Mouse (Mus musculus) testis, adult 2 months (tissue): Measurements from ENCODE around the gene Il20rb. TPM values are rescaled to one million over a fixed set of nuclear protein-coding genes. Genes with fewer than 3 reads are reported as not detected.

Experiments
- H3K27ac ChIP-seq: fragments of 200-500 bp; 2 replicates; pipeline ENCODE4 v1.5.1; 2012; ENCODE audit warnings: low read depth, low read length; ENCODE audit not compliant: control insufficient read depth, insufficient read depth
- H3K27me3 ChIP-seq: fragments of 200-500 bp; 2 replicates; pipeline ENCODE4 v1.6.1; 2012; ENCODE audit warnings: mild to moderate bottlenecking, low read length, moderate library complexity; ENCODE audit not compliant: control insufficient read depth, insufficient read depth
- H3K36me3 ChIP-seq: fragments of 200-500 bp; 2 replicates; pipeline ENCODE4 v1.6.1; 2012; ENCODE audit warnings: mild to moderate bottlenecking, low read length; ENCODE audit not compliant: control insufficient read depth, insufficient read depth
- H3K4me1 ChIP-seq: fragments of 200-500 bp; 2 replicates; pipeline ENCODE4 v1.6.1; 2012; ENCODE audit warnings: low read length; ENCODE audit not compliant: control insufficient read depth, insufficient read depth
- H3K4me3 ChIP-seq: fragments of 200-500 bp; 2 replicates; pipeline ENCODE4 v1.5.1; 2012; ENCODE audit warnings: low read depth, mild to moderate bottlenecking, low read length, moderate library complexity, mixed read lengths; ENCODE audit not compliant: control insufficient read depth
- CTCF ChIP-seq: fragments of 200-500 bp; IDR thresholded peaks from 2 replicates; pipeline ENCODE4 v1.5.1; 2012; ENCODE audit warnings: low read depth, mild to moderate bottlenecking, inconsistent platforms, low read length, moderate library complexity; ENCODE audit not compliant: control insufficient read depth, insufficient read depth, insufficient replicate concordance
- POLR2A ChIP-seq: fragments of 200-500 bp; IDR thresholded peaks from 2 replicates; pipeline ENCODE4 v1.6.1; 2012; ENCODE audit warnings: low read depth, mild to moderate bottlenecking, inconsistent platforms, low read length, moderate library complexity; ENCODE audit not compliant: control insufficient read depth
- polyA plus RNA-seq: library from polyadenylated mRNA; depleted of rRNA; stranded (reverse); fragments of >200 nt; gene quantifications from 2 replicates; pipeline ENCODE4 v1.2.3, GENCODE M21; 2012; rRNA removed

Il20rb gene
- 1.5 and 2.1 TPM in 2 replicates for polyA plus RNA-seq

DNA sequence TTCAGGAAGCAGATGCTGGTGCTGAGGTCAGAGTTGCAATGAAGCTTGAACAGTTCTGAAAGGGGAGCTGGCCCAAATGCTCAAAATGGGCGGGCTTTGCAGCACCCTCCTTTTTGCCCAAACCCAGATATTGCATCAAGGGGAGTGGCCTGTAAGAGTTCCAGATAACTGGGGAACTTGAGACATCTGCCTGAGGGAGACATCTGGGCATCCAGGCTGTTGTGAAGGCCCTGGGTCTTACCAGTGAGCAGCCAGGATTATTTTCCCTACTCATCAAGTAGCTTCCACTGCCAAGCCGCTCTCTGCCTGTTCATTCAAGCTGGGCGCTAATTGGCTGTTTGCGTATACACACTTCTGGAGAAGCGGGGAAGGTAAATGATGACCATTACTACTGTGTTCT is at the start of gene Il20rb:
Gene Il20rb (minus strand): TSS at position 358 of the 400 bp plus-strand sequence.
- H3K4me3 ChIP-seq, result no peak within 1 kb of the TSS
- no peaks in the 10 kb centered on the region for H3K36me3 ChIP-seq
- 0 out of 2 replicates have a peak, but pooled peaks cover 2% of the 10 kb centered on the region for H3K4me1 ChIP-seq
- no peak within 1 kb of the TSS for H3K27ac ChIP-seq
- TF ChIP-seq POLR2A, result no peak
- TF ChIP-seq CTCF, result no peak
- H3K27me3 ChIP-seq, result no peaks in the 10 kb centered on the region

DNA sequence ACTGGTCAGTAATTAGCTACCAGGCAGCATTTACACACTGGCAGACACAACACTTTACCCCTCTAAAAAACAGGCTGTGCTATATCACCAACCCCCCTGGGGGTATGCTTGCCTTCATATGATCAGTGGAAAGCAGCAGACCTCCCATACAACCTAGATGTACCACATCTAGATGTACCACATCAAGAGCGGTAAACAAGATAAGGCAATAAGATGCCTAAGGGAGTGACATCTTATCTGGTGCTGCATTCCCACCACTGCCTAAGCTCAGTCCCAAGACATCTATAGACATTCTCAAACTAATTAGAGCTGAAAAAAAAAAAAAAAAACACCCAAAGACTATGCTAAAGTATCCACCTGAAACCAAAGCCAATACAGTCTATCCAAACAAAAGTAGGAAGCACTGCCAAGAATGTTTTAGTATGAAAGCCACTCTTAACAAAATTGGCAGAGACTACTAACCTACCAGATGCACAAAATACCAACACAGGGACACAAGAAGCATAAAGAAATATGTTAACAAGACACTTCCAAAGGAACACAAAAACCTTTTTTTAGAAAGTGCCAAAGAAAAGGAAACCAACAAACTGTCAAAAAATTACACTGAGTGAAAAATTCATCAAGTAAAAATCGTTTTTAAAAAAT is 49.2 kb upstream of the Il20rb start:
- TF ChIP-seq POLR2A, result no peak

GRCm38 (mm10) chr9:100534686-100535085 is 48.1 kb upstream of the Il20rb start:
- H3K36me3 ChIP-seq, result no peaks in the 10 kb centered on the region
- no peak overlapping the region for H3K27ac ChIP-seq
- no peaks in the 10 kb centered on the region; the same call in none of the 2 replicates for H3K4me1 ChIP-seq
- H3K27me3 ChIP-seq, result no peaks in the 10 kb centered on the region
- H3K4me3 ChIP-seq, result no peak overlapping the region
- TF ChIP-seq POLR2A, result no peak

More for the DNA sequence above, 49.2 kb upstream of the Il20rb start:
- Histone ChIP-seq H3K4me3 (no peak overlapping the region), H3K27me3 (no peaks in the 10 kb centered on the region), H3K4me1 (no peaks in the 10 kb centered on the region; the same call in none of the 2 replicates), H3K27ac (no peak overlapping the region), H3K36me3 (no peaks in the 10 kb centered on the region)

DNA sequence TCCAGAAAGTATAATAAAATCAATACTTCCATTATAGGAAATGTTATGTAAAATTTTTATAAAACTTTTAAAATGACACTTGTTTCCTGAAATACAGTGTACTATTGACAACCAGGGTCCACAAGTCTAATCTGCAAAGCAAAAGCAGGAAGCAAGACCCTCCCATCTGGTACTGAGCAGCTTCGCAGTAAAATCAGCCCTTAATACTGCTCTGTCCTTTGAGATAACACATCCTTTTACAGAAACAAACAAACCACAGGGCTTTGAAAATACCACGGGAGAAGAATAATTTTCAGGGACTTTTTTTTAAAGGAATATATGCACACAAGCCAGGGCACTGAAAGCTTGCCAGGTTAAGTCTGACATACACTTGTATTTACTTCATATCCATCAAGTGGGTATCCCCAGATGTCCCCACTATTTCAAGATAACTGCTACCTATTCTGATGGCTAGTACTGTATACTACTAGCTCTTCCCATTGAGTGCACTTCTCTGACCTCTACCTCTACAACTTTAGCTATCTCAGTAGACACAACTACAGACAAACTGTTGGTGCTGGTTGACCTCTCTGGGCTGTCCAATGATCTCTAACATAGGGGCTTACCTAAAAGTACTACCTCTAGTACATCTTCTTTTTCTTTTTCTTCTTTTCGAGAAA is 46.4 kb upstream of the Il20rb start:
- H3K4me3 ChIP-seq, result no peak overlapping the region
- H3K4me1 ChIP-seq, result no peaks in the 10 kb centered on the region; the same call in none of the 2 replicates
- H3K27me3 ChIP-seq, result no peaks in the 10 kb centered on the region
- no peak overlapping the region for H3K27ac ChIP-seq
- TF ChIP-seq CTCF, result no peak
- no peak for TF ChIP-seq POLR2A
- H3K36me3 ChIP-seq, result no peaks in the 10 kb centered on the region

DNA sequence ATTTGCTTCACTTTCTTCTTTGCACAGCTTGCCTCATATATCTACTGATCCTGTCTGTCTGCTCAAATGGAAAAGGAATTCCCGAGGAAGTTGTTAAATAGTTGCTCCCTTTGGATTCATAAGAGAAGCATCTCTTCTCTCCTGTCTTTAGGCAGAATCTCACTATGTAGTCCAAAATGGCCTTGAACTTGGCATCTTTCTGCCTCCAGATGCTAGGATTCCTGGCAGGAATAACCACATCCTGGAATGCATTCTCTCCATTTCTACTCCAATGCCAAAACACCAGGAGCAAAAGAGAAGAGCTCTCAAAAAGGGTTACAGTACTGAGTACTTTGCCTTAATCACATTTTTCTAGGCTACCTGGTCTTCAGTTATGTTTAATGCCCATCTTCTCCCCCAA is 44.7 kb upstream of the Il20rb start:
- Histone ChIP-seq H3K36me3 (no peaks in the 10 kb centered on the region), H3K4me3 (no peak overlapping the region), H3K27me3 (no peaks in the 10 kb centered on the region), H3K27ac (no peak overlapping the region), H3K4me1 (no peaks in the 10 kb centered on the region; the same call in none of the 2 replicates)
- TF ChIP-seq CTCF, result no peak
- TF ChIP-seq POLR2A, result no peak

- TF ChIP-seq CTCF (no peak), POLR2A (no peak)
- no peaks in the 10 kb centered on the region for H3K4me1 ChIP-seq
These were observed 38.6 kb upstream of the Il20rb start for GRCm38 (mm10) chr9:100525225-100525624.

DNA sequence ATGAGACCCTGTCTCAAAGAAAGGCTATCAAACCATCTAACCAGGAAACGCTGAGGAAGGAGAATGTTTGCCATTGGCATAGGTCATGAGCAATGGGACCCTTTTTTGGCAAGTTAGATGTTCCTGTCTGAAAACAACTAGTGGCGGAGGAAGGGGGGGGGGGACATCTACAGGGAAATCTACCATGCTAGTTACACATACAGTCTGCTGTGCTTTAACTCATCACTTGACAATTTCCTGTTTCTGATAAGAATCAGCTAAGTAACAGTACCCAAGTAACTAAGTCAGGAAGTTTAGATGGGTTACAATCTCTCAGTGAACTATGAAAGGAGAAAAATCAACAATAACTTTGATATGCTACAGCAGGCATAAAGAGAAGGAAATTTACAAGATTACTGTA is 35.4 kb upstream of the Il20rb start:
- H3K4me1 ChIP-seq, result no peaks in the 10 kb centered on the region
- TF ChIP-seq POLR2A (no peak), CTCF (no peak)
- H3K36me3 ChIP-seq, result no peaks in the 10 kb centered on the region
- no peak overlapping the region for H3K27ac ChIP-seq
- no peak overlapping the region for H3K4me3 ChIP-seq
- H3K27me3 ChIP-seq, result no peaks in the 10 kb centered on the region

More at GRCm38 (mm10) chr9:100525225-100525624, 38.6 kb upstream of the Il20rb start:
- Histone ChIP-seq H3K36me3 (no peaks in the 10 kb centered on the region), H3K4me3 (no peak overlapping the region), H3K27me3 (no peaks in the 10 kb centered on the region), H3K27ac (no peak overlapping the region)
